Mouse (Mus musculus) kidney, postnatal 25 days (tissue): Measurements from ENCODE around the gene Dapp1.

Source experiments
- DNase-seq, 2 experiments: peaks; one replicate each; pipeline ENCODE4 v3.0.0; 2021; ENCODE audit warnings: mixed read lengths in 2 of 2

Dapp1 gene

DNA sequence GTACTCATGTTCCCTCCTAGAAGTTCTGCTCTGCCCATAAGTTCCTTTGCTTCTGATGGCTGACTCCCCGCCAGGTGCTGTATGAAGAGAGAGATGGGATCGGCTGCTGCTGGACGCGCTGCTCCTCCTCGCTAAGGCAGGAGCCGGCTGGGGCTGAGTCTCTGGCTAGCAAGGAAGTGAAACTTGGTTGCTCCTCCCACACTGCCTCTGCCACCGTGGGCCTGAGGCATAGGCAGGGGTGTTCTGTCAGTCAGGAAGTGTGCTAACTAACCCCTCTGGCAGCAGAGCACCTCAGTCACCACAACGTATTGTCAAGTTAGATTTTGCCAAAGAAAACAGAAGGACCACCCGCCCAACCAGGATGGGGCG lies at the start of gene Dapp1:
TSS of gene Dapp1 (minus strand) at position 164 of the 369 bp plus-strand sequence.
- peak; percentile 57 to 74 for DNase-seq

DNA sequence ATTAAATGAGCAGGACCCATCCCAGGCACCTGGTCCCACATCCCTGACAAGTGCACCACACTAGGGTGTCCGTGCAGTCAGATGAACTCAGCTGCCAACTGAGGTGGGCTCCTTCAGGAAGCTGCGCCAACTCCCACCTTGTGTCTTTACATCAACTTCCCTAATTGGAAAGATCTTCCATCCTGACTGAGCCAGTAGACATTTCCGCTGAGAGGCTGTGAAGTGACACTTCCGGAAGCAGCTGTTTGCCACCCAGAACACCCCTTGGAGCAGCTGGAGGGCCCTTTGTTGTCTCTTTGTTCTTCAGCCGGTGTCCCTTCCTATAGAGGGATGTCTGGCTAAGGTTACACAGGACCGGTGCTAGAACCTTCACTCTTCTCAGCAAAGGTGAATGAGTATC lies 49.2 kb upstream of the Dapp1 start:
- DNase-seq: no peak

DNA sequence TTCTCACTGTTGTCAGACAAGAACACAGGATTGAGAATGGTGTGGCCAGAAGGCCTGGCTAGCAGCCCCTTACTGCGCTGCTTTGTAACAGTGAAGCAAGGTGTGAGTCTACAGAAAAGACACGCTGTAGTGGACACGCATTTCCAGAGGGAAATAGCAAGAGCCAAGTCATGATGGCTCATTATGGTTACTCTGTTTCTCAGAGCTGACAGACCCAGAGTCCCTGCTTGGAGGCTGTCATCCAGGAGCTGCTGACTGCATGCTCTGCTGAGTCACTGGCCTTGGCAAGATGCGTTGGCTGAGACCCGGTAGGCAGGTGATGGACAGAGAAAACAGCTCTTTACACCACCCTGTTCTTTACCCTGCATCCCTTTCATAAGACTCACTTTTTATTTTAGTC lies 48.0 kb upstream of the Dapp1 start:
- peak; percentile 48 to 59 for DNase-seq

DNA sequence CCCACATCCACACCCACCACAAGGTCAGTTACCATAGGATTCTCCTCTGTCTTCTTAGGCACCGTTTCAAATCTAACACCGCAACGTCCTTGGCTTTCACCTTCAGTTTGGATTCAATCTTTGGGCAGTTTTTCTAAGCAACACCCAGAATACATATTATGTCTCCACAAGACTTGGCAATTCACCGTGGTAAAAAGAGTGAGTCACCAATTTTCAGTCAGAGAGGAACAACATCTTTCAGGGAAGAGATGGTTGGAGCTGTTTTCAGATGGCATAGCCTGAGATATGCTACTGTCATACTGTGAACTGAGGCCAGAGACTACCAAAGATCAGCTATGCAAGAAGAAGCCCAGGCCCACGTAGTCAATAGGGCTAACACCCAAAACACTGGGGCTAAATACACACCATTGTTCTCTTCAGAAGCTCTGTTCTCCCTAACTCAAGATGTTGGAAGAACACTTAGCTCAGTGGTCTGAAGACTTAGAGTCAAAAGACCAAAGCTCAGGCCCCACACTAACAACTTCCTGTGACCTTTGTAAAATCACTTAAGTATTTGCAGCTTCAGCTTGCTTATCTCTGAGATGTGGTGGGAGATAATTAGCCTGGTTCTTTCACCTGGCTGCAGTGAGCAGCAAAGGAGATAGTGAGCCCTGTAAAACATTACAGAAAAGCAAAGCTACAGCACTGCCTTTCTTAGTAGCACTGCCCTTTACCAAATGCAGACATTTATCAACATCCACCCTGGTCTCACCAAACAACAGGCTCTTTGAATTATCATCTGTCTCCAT lies 46.4 kb upstream of the Dapp1 start:
- DNase-seq: no peak

DNA sequence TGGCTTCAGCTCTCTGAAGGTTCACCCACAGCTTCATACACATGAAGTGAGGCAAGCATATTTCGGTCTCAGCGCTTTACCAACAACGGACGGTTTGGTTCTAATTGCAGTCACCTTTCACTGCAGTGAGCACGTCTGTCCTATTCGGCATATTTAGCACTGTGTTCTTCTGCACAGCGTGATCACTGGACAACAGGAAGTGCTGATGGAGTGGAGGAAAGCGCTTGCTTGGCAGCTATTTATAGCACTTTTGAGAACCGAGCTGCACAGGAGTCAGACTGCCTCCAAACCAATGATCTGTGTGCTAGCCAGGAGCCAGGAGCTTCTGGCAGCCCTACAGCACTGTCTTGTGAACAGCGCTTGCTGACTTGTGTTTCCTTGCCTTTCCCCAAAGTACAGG lies 44.9 kb upstream of the Dapp1 start:
- DNase-seq: no peak

DNA sequence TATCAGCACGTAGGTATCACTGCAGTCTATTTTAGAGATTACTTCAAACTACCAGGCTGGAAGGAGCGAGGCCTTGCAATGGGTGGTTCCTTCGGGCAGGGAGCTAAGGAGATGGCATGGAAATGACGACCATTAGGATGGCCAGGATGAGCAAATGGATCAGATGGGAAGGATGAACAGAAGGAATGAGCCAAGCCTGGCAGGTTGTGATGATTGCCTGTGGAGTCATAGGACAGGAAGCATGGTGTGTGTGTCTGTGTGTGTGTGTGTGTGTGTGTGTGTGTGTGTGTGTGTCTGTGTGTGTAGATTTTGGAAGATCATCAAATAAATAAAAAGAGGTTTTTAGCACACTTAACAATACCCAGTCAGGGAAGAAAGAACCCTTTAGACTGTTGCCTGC lies 41.3 kb upstream of the Dapp1 start:
- DNase-seq: no peak

DNA sequence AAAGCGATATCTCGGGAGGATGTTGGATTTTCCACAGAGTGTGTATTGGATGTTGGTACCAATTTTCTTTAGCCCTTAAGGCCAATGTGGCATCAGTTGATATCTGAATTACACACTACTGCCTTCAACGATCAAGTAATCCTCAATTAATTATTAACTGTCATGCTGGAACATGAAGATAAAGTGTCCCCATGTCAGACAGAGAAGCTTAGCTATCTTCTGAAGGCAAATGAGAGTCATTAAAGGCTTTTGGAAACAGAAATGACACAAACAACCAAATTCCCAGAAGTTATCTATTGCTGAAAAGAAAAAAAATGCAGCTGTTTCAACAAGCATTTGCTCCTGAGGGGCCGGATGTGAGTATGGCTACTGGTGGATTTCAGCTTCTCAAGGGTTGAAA lies 40.7 kb upstream of the Dapp1 start:
- no peak for DNase-seq

DNA sequence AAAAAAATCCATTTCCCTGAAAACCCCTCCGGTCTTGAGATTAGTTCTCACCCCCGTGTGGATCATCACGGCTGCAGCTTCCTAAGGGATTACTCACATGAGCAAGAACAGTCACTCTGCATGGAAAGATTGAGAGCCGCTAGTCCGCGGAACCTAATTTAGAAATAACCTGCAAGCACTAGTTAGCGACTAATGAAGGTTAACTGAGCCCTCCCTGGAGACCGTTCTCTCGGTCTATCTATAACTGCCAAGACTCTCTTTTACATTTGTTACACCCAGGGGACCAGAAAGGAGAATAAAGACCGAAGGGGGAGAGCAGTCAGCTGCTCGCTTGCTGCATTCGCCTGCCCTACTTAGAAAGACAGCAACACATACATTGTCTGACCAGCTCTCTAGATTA lies 35.5 kb upstream of the Dapp1 start:
- no peak for DNase-seq

DNA sequence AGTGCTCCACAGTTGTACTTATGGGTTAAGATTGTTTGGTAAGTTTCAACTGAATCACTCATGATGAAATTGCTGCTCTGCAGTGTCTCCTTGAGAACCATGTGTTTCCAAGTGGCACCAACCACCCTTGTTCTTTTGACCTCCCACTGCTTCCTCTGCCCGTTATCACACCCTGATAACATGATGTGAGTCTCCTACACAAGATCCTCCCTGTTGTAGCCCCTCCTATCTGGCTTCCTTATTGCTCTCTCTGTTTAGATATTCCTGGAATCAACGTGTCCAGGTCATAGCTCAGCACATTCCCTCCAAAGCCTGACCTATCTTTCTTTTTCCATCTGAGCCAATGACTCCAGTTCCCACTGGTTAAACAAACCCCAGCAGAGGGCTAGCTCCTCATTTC lies 33.4 kb upstream of the Dapp1 start:
- DNase-seq: no peak

DNA sequence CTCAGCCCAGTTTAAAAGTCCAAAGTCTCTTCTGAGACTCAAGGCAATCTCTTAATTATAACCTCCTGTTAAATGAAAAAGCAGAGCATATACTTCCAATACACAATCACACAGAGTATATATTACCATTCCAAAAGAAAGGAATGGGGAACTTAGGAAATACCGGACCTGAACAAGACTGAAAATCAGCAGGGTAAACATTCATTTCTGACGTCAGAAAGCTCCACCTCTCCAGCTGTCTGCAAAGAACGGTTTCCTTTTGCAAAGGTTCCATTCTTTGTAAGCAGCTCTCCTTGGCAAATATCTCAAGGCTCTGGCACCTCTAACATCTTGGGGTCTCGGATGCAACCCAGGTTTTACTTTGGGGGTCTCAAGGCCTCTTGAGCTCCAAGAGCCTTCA lies 31.0 kb upstream of the Dapp1 start:
- DNase-seq: no peak

DNA sequence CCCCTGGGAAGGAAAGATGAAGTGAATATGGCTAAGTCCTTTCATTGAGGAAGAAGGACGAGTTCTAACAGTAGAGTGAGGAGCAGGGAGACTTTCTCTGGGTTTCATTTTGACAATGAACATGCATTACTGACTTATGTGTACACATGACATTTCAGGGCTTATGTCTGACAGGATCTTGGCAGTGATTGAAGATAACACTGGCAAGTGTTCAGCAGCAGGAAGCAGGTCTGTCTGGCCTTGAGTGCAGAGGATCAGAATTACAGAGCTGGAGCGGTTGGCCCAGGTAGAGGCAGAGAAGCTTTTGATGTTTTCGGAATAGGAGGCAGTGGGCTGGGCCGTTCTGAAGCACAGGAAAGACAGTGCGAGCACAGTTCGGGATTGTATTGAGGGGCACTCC lies 26.8 kb upstream of the Dapp1 start:
- DNase-seq: no peak

DNA sequence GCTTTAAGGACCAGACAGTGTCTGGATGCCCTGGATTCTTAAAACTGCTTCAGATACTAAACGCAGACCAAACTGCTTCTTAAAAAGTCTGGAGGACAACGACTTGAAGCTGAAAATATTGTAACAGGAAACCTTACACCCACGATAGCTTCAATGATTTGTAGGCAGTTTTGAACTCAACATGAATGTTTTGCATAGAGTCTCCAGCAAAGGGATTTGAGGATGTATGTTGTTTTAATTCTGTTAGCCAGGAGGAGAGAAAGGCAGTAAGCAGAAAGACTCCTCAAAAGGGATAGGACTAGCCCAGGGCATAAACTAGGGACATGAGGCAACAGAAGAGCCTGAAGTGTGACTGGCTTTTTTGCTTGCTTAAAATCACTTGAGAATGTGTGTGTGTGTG lies 25.6 kb upstream of the Dapp1 start:
- DNase-seq: no peak

DNA sequence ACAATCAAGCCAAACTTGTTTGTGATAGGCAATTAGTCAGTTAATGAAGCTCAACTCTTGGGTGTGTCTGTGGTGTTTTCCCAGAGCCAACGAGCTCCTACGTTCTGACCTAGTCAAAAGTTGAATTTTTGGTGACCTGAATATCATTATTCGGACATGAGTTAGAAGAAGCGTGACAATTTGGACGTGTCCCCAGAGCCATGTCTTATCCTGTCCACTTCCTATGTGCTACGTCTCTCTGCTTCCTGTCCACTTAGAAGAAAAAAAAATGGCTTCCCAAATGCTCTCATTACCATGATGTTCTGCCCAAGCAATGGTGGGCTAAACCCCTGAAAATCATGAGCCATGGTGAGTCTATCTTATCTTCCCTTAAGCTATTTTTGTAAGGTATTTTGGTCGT lies 21.9 kb upstream of the Dapp1 start:
- DNase-seq: no peak

DNA sequence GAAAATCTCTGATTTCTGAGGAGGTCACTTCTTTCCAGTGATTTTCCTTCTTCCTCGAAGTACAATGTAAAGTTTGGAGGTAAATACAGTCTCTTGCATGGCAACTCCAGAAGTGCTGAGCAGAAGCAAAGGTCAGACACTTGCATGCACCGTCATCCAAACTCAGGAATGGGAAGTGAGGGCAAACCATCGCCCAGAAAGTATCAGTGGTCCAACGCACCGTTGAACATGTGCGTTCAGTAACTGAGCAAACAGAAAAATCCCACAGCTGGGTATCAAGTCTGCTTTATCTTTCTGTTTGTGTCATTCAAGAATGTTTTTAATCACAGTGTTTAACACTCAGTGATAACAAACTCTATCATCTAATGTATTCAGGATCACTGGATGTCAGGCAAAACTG lies 21.2 kb upstream of the Dapp1 start:
- no peak for DNase-seq

DNA sequence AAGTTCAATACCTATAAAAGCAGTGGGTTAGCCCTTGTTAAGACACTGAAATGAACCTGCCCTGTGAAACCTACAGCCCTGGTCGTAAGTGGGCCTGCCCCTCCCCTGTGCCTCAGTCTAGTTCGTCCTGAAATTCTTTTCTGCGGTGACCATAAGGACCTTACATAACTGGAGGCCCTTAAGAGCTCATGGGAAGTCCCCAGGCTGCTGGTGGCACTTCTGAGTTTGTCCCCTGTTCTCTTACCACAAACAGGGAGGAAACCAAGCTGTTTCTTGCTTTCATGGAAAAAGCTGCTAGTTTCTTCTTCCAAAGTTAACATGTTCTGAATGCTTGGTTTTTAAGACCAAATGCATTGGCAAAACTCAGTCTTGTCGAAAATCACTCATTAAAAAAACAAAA lies 20.5 kb upstream of the Dapp1 start:
- DNase-seq: no peak

DNA sequence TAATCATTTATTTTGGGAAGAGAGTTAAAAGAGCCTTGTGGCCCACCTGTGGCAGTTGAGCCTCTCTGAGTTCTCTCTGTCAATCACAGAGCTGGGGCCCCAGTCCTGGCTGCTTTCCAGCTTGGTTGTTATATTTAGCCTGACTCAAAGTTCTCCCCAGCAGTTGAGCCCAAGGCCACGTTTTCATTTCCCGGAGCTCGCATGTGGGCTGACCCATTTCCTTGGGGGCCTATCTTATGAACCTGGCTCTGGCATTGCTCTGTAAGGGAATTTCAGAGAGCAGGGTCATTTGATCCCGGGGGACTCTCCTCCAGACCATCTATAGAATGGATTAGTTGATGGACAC lies 19.4 kb upstream of the Dapp1 start:
- peak; percentile 45 to 49 for DNase-seq

DNA sequence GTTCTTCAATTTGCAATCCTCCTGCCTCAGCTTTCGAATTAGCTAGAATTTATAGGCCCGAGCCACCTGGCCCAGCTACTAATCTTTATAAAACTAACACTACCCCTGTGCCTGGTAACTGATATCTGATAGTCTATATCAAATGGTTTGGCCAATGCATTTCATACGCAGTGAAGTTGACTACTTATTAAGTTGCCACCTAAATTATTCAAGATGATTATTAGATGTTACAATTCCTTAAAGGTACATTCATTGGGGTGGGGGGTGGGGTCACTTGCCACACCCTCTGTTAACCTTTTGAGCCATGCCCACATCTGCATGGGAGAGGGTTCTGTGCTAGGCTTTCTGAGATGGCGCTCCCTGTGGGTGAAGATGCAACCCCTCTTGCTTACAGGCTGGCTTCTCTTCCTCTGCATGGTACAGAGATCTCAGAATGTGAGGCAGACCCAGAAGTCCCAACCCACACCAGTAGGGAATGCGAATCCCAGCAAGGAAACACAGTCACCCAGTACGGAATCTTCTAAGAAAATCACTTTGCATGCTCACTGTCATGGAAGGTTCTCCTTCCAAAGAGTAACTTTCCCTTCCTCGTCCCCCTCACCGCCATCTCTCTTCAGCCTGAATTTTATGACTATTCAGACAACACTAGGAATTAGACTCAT lies 18.8 kb upstream of the Dapp1 start:
- DNase-seq: no peak

DNA sequence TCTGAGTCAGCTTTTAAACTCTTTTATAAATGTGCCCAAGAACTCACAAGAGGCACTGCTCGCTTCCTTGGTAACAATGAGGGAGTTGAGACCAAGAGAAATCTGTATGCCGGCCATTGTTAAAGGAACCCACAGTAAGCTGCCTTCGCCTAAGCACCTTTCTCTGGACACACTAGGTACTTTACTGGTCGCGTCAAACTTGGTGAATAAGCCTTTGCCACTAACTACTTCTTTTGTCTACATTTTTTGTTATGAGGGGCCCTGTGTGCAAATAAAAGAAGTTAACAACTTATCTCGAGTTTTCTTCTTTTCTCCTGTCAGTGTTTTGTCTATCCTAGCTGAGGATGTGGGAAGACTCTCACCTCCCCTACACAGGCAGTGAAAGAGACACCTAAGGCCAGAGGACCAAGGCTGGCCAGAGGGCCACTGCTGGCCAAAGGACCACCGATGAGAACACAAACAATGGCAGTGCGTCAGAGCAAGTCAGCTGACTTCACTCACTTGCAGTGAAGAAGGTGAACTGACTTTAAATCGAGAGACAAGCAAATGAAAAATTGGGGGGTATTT lies 18.0 kb upstream of the Dapp1 start:
- DNase-seq: no peak

DNA sequence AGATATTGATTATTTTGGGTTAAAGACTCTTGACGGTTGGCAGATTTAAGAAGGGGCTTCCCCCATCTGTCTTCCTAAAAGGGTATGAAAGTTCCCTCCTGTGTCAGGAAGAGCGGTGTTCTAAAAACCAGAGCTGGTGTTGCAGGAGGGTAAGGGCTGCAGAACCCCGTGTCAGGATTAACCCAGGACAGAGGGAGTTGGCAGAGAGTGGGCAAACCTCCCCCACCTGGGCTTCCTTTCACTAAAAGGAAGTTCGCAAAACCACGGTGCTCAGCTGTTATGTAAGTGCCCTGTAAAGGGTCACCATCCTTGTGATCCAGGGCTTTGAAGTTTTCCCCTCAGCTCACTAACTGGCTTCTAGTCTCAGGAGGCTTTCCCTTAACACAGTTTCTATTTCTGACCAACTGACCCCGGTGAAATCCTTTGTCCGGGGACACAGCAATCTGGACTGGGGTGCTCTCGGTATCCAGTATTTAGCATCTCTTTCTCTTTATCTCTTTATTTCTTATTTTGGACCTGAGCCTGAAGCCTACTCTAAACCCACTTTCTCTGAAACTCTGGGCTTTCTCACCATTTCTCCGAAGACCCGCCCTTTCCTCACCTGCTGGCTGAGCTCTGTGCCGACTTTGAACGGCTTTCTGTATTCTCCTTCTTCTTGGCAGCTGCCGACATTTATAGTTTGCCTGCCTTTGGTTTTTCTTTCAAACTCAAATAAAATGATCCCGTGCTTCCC lies 17.3 kb upstream of the Dapp1 start:
- DNase-seq: peak; percentile 29 to 40

DNA sequence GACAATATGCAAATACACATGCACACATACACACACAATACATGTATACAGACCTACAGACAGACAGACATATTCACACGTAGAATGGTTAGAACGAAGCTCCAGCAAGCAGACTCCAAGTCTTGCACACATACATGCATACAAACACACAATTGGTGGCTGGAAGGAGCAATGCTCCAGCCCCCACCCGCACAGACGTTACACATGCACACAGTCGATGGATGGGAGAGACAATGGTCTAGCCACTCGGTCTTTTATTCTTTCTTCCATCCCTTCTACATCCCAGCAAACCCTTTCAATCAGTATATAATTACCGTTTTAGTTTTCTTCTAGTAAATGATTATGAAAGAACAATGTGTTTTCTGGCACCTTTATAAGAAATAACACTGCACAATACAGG lies 14.1 kb upstream of the Dapp1 start:
- no peak for DNase-seq

DNA sequence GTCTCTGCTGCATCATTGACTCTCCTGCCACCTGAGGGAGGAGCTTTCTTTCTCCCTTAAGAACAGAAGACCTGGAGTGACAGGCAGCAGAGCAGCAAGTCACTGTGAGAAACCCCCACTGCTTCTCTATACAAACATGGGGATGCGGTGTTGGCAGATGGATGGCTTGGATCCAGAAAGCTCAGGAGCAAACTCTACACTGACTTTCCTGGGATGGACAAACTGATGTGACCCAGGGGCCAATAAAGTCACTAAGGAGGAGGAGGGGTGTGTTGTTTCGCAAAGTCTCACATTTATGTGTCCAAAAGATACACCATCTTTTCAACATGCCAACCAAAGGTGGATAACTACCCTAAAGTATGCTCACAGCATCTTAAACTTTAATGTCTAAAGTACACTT lies 12.9 kb upstream of the Dapp1 start:
- DNase-seq: no peak

DNA sequence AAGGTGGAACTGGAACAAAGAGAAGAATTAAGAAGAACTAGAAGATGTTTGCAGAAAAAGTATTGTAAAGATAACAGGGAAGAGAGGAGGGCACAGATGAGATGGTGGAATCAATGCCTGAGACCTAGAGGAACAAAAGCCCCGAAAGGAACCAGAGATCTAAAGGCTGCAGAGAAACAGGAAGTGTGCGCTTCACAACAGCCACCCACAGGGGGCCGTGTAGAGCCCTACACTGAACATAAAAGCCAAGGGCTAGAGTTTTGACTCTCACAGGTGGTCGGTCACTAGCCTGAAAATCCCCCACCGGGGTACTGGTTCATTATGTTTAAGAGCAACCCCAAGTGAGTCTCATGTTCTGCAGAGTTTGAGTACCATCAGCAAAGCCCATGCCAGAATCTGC lies 11.0 kb upstream of the Dapp1 start:
- no peak for DNase-seq

DNA sequence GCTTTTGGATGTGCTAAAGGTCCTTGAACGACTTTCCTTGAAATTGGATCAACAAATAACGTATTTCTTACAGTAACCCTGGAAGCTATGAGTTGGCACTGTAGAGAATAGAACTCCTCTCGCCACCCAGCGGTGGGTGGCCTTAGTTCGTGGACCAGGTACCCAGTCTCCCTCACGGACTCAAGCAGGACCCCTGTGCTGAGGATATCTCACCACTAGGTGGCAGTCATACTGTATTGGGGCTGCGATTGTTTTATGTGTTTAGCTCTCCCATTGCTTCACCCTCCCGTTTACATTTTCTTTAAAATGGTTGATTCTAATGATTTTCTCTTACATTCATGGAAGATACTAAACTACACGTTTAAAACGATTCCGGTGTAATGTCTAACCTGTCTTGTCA lies 9.8 kb upstream of the Dapp1 start:
- peak; percentile 88 to 91 for DNase-seq

DNA sequence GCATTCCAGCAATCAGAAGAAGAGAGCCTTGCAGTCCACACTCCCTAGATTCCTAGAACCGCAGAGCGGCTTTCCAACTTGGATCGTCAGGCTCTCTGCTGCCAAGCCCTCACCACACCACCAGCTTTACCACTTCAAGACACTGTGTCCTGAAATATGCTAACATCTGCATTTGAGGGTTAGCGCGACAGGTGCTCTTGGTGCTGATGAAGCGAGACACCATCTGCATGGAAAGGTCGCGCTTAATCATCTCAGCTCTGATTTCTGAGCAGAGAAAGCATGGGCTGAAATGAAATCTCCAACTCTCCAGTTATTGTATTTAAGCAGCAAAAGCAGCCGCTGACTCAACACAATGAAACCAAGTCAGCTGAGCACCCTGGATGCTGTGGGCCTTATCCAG lies 8.1 kb upstream of the Dapp1 start:
- no peak for DNase-seq
